Mouse (Mus musculus): ENCODE measurements around the gene Il17rd. TPM values are rescaled to one million over a fixed set of nuclear protein-coding genes. Genes with fewer than 3 reads are reported as not detected.

Gene Il17rd
- polyA plus RNA-seq, 1 experiment from 2014 or later: 5.4 TPM

- Histone ChIP-seq H3K27me3 (no peaks in the 10 kb centered on the region), H3K4me2 (no peak overlapping the region), H3K27ac (no peak overlapping the region), H3K9ac (no peak overlapping the region), H3K4me3 (replicated peaks) (no peak overlapping the region), H3K4me1 (no peaks in the 10 kb centered on the region), H3K36me3 (replicated peaks) (no peaks in the 10 kb centered on the region), H3K9me3 (no peaks in the 10 kb centered on the region)
- ATAC-seq (ENCODE audit: low FRiP score): no peak
- 87% methylated on average over 9 of the region's 9 CpGs for WGBS
Measured at GRCm38 (mm10) chr14:27138891-27139290, 100.2 kb downstream of the Il17rd start.

- H3K4me1 ChIP-seq: no peaks in the 10 kb centered on the region
Measured at GRCm38 (mm10) chr14:27139968-27140367, 101.2 kb downstream of the Il17rd start.

GRCm38 (mm10) chr14:27141486-27141885 lies 102.7 kb downstream of the Il17rd start:
- no peak for ATAC-seq (ENCODE audit: low FRiP score)
- WGBS: 18% methylated on average over 3 of the region's 3 CpGs

More at GRCm38 (mm10) chr14:27139968-27140367, 101.2 kb downstream of the Il17rd start:
- Histone ChIP-seq H3K4me3 (replicated peaks) (no peak overlapping the region), H3K27me3 (no peaks in the 10 kb centered on the region), H3K4me2 (no peak overlapping the region), H3K9me3 (no peaks in the 10 kb centered on the region), H3K36me3 (replicated peaks) (no peaks in the 10 kb centered on the region), H3K27ac (no peak overlapping the region), H3K9ac (no peak overlapping the region)
- 87% methylated on average over 3 of the region's 3 CpGs for WGBS
- ATAC-seq (ENCODE audit: low FRiP score): no peak

GRCm38 (mm10) chr14:27142680-27143079 lies 103.9 kb downstream of the Il17rd start:
- no peak overlapping the region for H3K4me3 ChIP-seq (replicated peaks)
- no peaks in the 10 kb centered on the region for H3K36me3 ChIP-seq (replicated peaks)
- ATAC-seq (ENCODE audit: low FRiP score): no peak
- no peak overlapping the region for H3K27ac ChIP-seq
- 87% methylated on average over 5 of the region's 5 CpGs for WGBS
- no peaks in the 10 kb centered on the region for H3K9me3 ChIP-seq
- H3K27me3 ChIP-seq: no peaks in the 10 kb centered on the region
- no peaks in the 10 kb centered on the region for H3K4me1 ChIP-seq
- no peak overlapping the region for H3K9ac ChIP-seq
- no peak overlapping the region for H3K4me2 ChIP-seq

More at GRCm38 (mm10) chr14:27141486-27141885, 102.7 kb downstream of the Il17rd start:
- no peak overlapping the region for H3K27ac ChIP-seq
- no peak overlapping the region for H3K9ac ChIP-seq
- no peak overlapping the region for H3K4me3 ChIP-seq (replicated peaks)
- no peaks in the 10 kb centered on the region for H3K36me3 ChIP-seq (replicated peaks)
- no peaks in the 10 kb centered on the region for H3K4me1 ChIP-seq
- no peaks in the 10 kb centered on the region for H3K9me3 ChIP-seq
- no peak overlapping the region for H3K4me2 ChIP-seq
- H3K27me3 ChIP-seq: no peaks in the 10 kb centered on the region

DNA sequence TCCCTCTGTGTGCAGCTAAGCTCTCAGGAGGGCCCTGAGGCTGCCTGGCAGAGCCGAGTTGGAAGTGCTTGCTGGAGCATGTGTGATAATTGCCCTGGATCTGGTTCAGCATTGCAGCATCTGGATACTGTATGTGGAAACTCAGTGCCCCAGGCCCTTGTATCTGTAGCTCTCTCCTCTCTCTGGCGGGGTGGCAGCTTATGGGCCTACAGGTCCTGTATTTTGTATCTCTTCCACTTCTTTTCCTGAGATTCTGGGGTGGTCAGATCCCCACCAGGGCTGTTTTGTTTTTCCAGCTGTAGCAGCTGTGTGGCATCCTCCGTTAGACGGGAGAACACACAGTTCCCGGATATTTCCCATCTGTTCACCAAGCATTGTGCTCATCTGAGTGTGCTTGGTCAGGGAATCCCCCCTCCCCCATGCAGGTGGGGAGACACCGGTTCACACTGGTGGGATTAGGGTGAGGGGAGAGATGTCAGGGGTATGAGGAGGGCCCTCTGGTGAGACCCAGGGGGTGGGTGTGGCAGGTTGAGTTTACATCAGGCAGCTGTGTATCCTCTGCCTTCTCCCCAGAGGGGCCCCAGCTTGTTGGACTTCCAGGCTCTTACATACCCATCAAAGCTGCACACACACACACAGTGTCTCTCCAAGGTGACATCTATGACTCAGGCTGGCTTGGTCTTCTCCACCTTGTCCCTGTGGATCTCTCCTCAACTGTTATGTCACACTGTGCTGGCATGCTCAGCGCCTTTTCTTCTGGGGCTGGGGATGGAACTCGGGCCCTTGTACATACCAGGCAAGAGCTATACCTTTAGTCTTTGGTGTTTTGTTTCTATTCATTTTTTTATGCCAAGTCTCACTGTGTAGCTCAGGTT lies 106.7 kb downstream of the Il17rd start:
- no peak for ATAC-seq (ENCODE audit: low FRiP score)
- Histone ChIP-seq H3K27me3 (no peaks in the 10 kb centered on the region), H3K9ac (no peak overlapping the region), H3K27ac (no peak overlapping the region), H3K4me3 (replicated peaks) (no peak overlapping the region), H3K9me3 (no peaks in the 10 kb centered on the region), H3K4me1 (no peaks in the 10 kb centered on the region), H3K4me2 (no peak overlapping the region), H3K36me3 (replicated peaks) (no peaks in the 10 kb centered on the region)
- WGBS: 65% methylated on average over 8 of the region's 8 CpGs

DNA sequence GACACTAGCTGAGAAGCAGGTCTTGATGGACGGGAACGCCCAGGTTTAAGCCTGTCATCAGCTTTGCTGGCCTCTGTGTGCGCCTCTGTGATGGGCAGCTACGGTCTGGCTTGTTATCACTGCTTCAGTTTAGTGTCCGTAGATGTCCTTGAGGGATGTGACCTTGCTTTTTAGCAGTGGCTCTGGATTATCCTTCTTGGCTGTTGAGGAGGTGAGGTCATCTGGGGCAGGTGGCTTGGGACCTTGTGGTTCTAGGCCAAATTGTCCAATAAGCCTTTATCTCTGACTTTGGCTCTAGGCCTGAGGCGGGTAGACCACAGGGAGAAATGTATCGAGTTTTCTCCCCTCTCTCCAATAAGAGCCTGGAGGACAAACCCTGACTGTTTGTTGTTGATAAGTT lies 109.0 kb downstream of the Il17rd start:
- WGBS: 91% methylated on average over 7 of the region's 7 CpGs
- no peaks in the 10 kb centered on the region for H3K36me3 ChIP-seq (replicated peaks)
- no peaks in the 10 kb centered on the region for H3K27me3 ChIP-seq
- ATAC-seq (ENCODE audit: low FRiP score): no peak
- H3K9ac ChIP-seq: no peak overlapping the region
- H3K4me1 ChIP-seq: no peaks in the 10 kb centered on the region
- no peak overlapping the region for H3K27ac ChIP-seq
- no peaks in the 10 kb centered on the region for H3K9me3 ChIP-seq
- no peak overlapping the region for H3K4me2 ChIP-seq
- H3K4me3 ChIP-seq (replicated peaks): no peak overlapping the region

- no peaks in the 10 kb centered on the region for H3K9me3 ChIP-seq
Measured at GRCm38 (mm10) chr14:27149401-27149800, 110.7 kb downstream of the Il17rd start.

GRCm38 (mm10) chr14:27150011-27150640 lies 111.4 kb downstream of the Il17rd start:
- 72% methylated on average over 6 of the region's 6 CpGs for WGBS
- no peaks in the 10 kb centered on the region for H3K27me3 ChIP-seq
- H3K27ac ChIP-seq: no peak overlapping the region
- no peak overlapping the region for H3K9ac ChIP-seq
- no peak overlapping the region for H3K4me2 ChIP-seq
- H3K4me3 ChIP-seq (replicated peaks): no peak overlapping the region
- H3K4me1 ChIP-seq: no peaks in the 10 kb centered on the region
- no peaks in the 10 kb centered on the region for H3K36me3 ChIP-seq (replicated peaks)
- no peak for ATAC-seq (ENCODE audit: low FRiP score)
- H3K9me3 ChIP-seq: no peaks in the 10 kb centered on the region

More at GRCm38 (mm10) chr14:27149401-27149800, 110.7 kb downstream of the Il17rd start:
- H3K27ac ChIP-seq: no peak overlapping the region
- no peak overlapping the region for H3K4me2 ChIP-seq
- no peaks in the 10 kb centered on the region for H3K4me1 ChIP-seq
- 94% methylated on average over 5 of the region's 5 CpGs for WGBS
- ATAC-seq (ENCODE audit: low FRiP score): no peak
- no peak overlapping the region for H3K4me3 ChIP-seq (replicated peaks)
- no peaks in the 10 kb centered on the region for H3K36me3 ChIP-seq (replicated peaks)
- no peak overlapping the region for H3K9ac ChIP-seq
- no peaks in the 10 kb centered on the region for H3K27me3 ChIP-seq

DNA sequence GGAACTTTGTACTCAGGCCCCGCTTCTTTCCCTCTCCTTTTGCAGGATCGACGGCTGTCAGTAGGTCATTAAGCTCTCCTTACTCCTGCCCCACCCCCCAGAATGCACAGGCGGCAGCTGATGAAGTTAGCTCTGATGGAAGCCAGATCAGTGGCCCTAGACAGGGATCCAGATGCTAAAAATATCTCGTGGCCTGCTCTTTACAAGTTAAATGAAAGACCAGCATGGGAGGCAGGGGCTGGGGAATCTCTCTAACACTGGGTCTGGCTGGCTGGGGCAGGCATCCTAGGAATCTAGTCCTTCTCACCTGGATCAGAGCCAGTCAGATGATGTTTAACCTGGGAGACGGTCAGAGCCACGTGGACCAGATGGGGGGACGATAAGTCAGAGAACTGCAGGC lies 112.7 kb downstream of the Il17rd start:
- Histone ChIP-seq H3K4me1 (no peaks in the 10 kb centered on the region), H3K4me2 (no peak overlapping the region), H3K27me3 (no peaks in the 10 kb centered on the region), H3K36me3 (replicated peaks) (no peaks in the 10 kb centered on the region), H3K9ac (no peak overlapping the region), H3K27ac (no peak overlapping the region), H3K9me3 (no peaks in the 10 kb centered on the region), H3K4me3 (replicated peaks) (no peak overlapping the region)
- ATAC-seq (ENCODE audit: low FRiP score): no peak
- WGBS: 53% methylated on average over 8 of the region's 8 CpGs

DNA sequence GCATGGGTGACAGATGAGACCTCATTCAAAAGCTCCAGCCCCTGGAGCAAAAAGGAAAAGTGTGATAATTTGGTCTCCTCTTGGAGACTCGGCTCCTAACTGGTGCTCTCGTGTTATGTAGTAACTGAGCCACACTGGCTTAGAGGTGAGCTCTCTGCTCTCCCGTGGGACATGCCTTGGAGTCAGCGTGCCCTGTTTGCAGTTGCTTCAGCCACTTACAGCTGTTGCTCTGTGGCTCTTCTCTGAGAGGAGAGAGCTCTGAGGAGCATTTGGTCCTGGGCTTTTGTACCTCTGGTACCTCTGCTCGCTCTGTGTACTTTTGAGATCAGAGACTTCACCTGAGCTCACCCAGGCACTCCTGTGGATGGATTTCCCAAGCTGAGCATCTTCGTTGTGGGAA lies 116.3 kb downstream of the Il17rd start:
- no peak for ATAC-seq (ENCODE audit: low FRiP score)
- 82% methylated on average over 6 of the region's 6 CpGs for WGBS
- Histone ChIP-seq H3K4me1 (no peaks in the 10 kb centered on the region), H3K36me3 (replicated peaks) (no peaks in the 10 kb centered on the region), H3K9me3 (no peaks in the 10 kb centered on the region), H3K4me2 (no peak overlapping the region), H3K27me3 (no peaks in the 10 kb centered on the region), H3K27ac (no peak overlapping the region), H3K9ac (no peak overlapping the region), H3K4me3 (replicated peaks) (no peak overlapping the region)

- no peak overlapping the region for H3K27ac ChIP-seq
- no peaks in the 10 kb centered on the region for H3K4me1 ChIP-seq
- no peak overlapping the region for H3K4me3 ChIP-seq (replicated peaks)
- WGBS: 79% methylated on average over 6 of the region's 6 CpGs
- ATAC-seq (ENCODE audit: low FRiP score): no peak
- no peaks in the 10 kb centered on the region for H3K27me3 ChIP-seq
- no peak overlapping the region for H3K4me2 ChIP-seq
- H3K36me3 ChIP-seq (replicated peaks): no peaks in the 10 kb centered on the region
- no peaks in the 10 kb centered on the region for H3K9me3 ChIP-seq
- H3K9ac ChIP-seq: no peak overlapping the region
Measured at GRCm38 (mm10) chr14:27156032-27156431, 117.3 kb downstream of the Il17rd start.

All from forebrain, embryonic 12.5 days (tissue).